Mouse (Mus musculus): ENCODE results near the gene Rec8. TPM values are rescaled to one million over a fixed set of nuclear protein-coding genes. Genes with fewer than 3 reads are reported as not detected.

Rec8 gene
- total and polyA plus RNA-seq, 3 experiments, result not detected

GRCm38 (mm10) chr14:55581981-55582681 lies 35.7 kb upstream of the Rec8 start:
- in situ Hi-C loops (cut with MboI; ENCODE audit: low pct_ligation_motif_present, low pct_unique_long_range_greater_than_20kb, low sequenced_read_pairs), result no loop called here

GRCm38 (mm10) chr14:55584303-55584701 lies 33.5 kb upstream of the Rec8 start:
- peaks cover 21 to 74% of the 10 kb centered on the region in 2 experiments for H3K4me1 ChIP-seq (ENCODE audit: control insufficient read depth in 1 of 2, insufficient read depth in 2 of 2)
- peak overlapping the region; percentile 10; the same call in 1 of the 2 replicates for H3K9ac ChIP-seq (ENCODE audit: insufficient read depth, low read depth)
- dilution Hi-C loops (cut with MboI; ENCODE audit: extremely low pct_ligation_motif_present, extremely low pct_unique_long_range_greater_than_20kb, low sequenced_read_pairs) (no loop called here), in situ Hi-C loops (cut with MboI; ENCODE audit: low pct_ligation_motif_present, low pct_unique_long_range_greater_than_20kb, low sequenced_read_pairs) (no loop called here)
- H3K9me3 ChIP-seq (replicated peaks; ENCODE audit: low read length), result no peaks in the 10 kb centered on the region
- peak overlapping the region; percentile 55 for H3K4me2 ChIP-seq (ENCODE audit: insufficient read depth, low read depth, poor library complexity, severe bottlenecking)
- peak overlapping the region; percentile 57 to 76 (median 74) for H3K4me3 ChIP-seq (replicated peaks in 1 of 3; ENCODE audit: low read depth in 2 of 3, low read length in 2 of 3, poor library complexity in 1 of 3)
- DNase-seq (ENCODE audit: extremely low read depth), result no peak
- H3K27ac ChIP-seq (ENCODE audit: insufficient read depth, low read depth), result no peak overlapping the region
- H3K27me3 ChIP-seq (replicated peaks), result no peaks in the 10 kb centered on the region
- H3K36me3 ChIP-seq (replicated peaks in 1 of 2; ENCODE audit: control insufficient read depth in 1 of 2, insufficient read depth in 1 of 2, low read length in 1 of 2), result peaks cover 36 to 67% of the 10 kb centered on the region in 2 experiments
- peaks cover 20% of the 10 kb centered on the region for H3K79me2 ChIP-seq (replicated peaks; ENCODE audit: control insufficient read depth, extremely low read depth, insufficient read depth, poor library complexity, severe bottlenecking)
- no peak for TF ChIP-seq ZKSCAN1 (IDR thresholded peaks at IDR 0.05; ENCODE audit: borderline replicate concordance, low read depth, low read length)
- TF ChIP-seq HCFC1 (IDR thresholded peaks at IDR 0.05; ENCODE audit: low read depth, low read length), result no peak
- no peak for TF ChIP-seq PAX5 (IDR thresholded peaks at IDR 0.05; ENCODE audit: low read length)
- no peak for TF ChIP-seq POLR2A (IDR thresholded peaks at IDR 0.05; ENCODE audit: low read depth, low read length)

More at GRCm38 (mm10) chr14:55581981-55582681, 35.7 kb upstream of the Rec8 start:
- peaks cover 21 to 47% of the 10 kb centered on the region in 2 experiments for H3K36me3 ChIP-seq (replicated peaks in 1 of 2; ENCODE audit: control insufficient read depth in 1 of 2, insufficient read depth in 1 of 2, low read length in 1 of 2)
- no peak for DNase-seq (ENCODE audit: extremely low read depth)
- no peak overlapping the region for H3K27ac ChIP-seq (ENCODE audit: insufficient read depth, low read depth)
- TF ChIP-seq RAD21 (IDR thresholded peaks at IDR 0.05; ENCODE audit: low read depth, low read length) (peak; percentile 3), POLR2AphosphoS2 (IDR thresholded peaks at IDR 0.05; ENCODE audit: low read depth, low read length) (no peak; the same call in 1 of the 2 replicates), ELF1 (IDR thresholded peaks at IDR 0.05; ENCODE audit: low read depth, low read length) (no peak), POLR2A (IDR thresholded peaks at IDR 0.05; ENCODE audit: low read depth, low read length) (peak; percentile 10), CTCF (conservative IDR thresholded peaks at IDR 0.05 in 1 of 2, IDR thresholded peaks at IDR 0.05 in 1 of 2; ENCODE audit: low read depth in 2 of 2, low read length in 2 of 2) (peak; percentile 60 to 70), CHD1 (IDR thresholded peaks at IDR 0.05; ENCODE audit: low read depth, low read length) (no peak), IRF4 (IDR thresholded peaks at IDR 0.05; ENCODE audit: low read depth, low read length) (no peak)
- H3K4me1 ChIP-seq (ENCODE audit: control insufficient read depth in 1 of 2, insufficient read depth in 2 of 2), result peaks cover 21 to 61% of the 10 kb centered on the region in 2 experiments
- no peak overlapping the region for H3K9ac ChIP-seq (ENCODE audit: insufficient read depth, low read depth)
- H3K27me3 ChIP-seq (replicated peaks), result no peaks in the 10 kb centered on the region
- H3K4me3 ChIP-seq (replicated peaks in 1 of 3; ENCODE audit: low read depth in 2 of 3, low read length in 2 of 3, poor library complexity in 1 of 3), result no peak overlapping the region
- peaks cover 12% of the 10 kb centered on the region for H3K79me2 ChIP-seq (replicated peaks; ENCODE audit: control insufficient read depth, extremely low read depth, insufficient read depth, poor library complexity, severe bottlenecking)
- no peaks in the 10 kb centered on the region for H3K9me3 ChIP-seq (replicated peaks; ENCODE audit: low read length)
- H3K4me2 ChIP-seq (ENCODE audit: insufficient read depth, low read depth, poor library complexity, severe bottlenecking), result no peak overlapping the region
- dilution Hi-C loops (cut with MboI; ENCODE audit: extremely low pct_ligation_motif_present, extremely low pct_unique_long_range_greater_than_20kb, low sequenced_read_pairs), result no loop called here

GRCm38 (mm10) chr14:55584702-55585565 lies 32.9 kb upstream of the Rec8 start, which contains the start of gene Emc9:
Emc9 (minus strand) TSS chr14:55585302.
- Histone ChIP-seq H3K9ac (ENCODE audit: insufficient read depth, low read depth) (peak within 1 kb of the TSS; percentile 10; the same call in 1 of the 2 replicates), H3K4me3 (replicated peaks in 1 of 3; ENCODE audit: low read depth in 2 of 3, low read length in 2 of 3, poor library complexity in 1 of 3) (peak within 1 kb of the TSS; percentile 57 to 76 (median 74)), H3K36me3 (replicated peaks in 1 of 2; ENCODE audit: control insufficient read depth in 1 of 2, insufficient read depth in 1 of 2, low read length in 1 of 2) (peaks cover 36 to 64% of the 10 kb centered on the region in 2 experiments), H3K27me3 (replicated peaks) (no peaks in the 10 kb centered on the region), H3K4me1 (ENCODE audit: control insufficient read depth in 1 of 2, insufficient read depth in 2 of 2) (peaks cover 19 to 69% of the 10 kb centered on the region in 2 experiments), H3K4me2 (ENCODE audit: insufficient read depth, low read depth, poor library complexity, severe bottlenecking) (peak within 1 kb of the TSS; percentile 55), H3K9me3 (replicated peaks; ENCODE audit: low read length) (no peaks in the 10 kb centered on the region), H3K27ac (ENCODE audit: insufficient read depth, low read depth) (peak within 1 kb of the TSS; percentile 83), H3K79me2 (replicated peaks; ENCODE audit: control insufficient read depth, extremely low read depth, insufficient read depth, poor library complexity, severe bottlenecking) (peaks cover 22% of the 10 kb centered on the region)
- in situ Hi-C loops (cut with MboI; ENCODE audit: low pct_ligation_motif_present, low pct_unique_long_range_greater_than_20kb, low sequenced_read_pairs) (no loop called here), dilution Hi-C loops (cut with MboI; ENCODE audit: extremely low pct_ligation_motif_present, extremely low pct_unique_long_range_greater_than_20kb, low sequenced_read_pairs) (no loop called here)
- peak; percentile 75 for DNase-seq (ENCODE audit: extremely low read depth)
- TF ChIP-seq PAX5 (IDR thresholded peaks at IDR 0.05; ENCODE audit: low read length), result no peak
- no peak for TF ChIP-seq USF2 (conservative IDR thresholded peaks at IDR 0.05; ENCODE audit: low read depth, low read length)
- TF ChIP-seq NRF1 (IDR thresholded peaks at IDR 0.05; ENCODE audit: low read depth, low read length), result peak; percentile 83
- peak; percentile 37; the same call in 1 of the 2 replicates for TF ChIP-seq NELFE (IDR thresholded peaks at IDR 0.05; ENCODE audit: low read depth, low read length)
- TF ChIP-seq MEF2A (IDR thresholded peaks at IDR 0.05; ENCODE audit: borderline replicate concordance, low read depth, low read length), result 0 out of 2 replicates have a peak, but pooled peaks have one; percentile 26
- TF ChIP-seq CHD2 (IDR thresholded peaks at IDR 0.05; ENCODE audit: low read length), result peak; percentile 39
- 0 out of 2 replicates have a peak, but pooled peaks have one; percentile 7 for TF ChIP-seq BHLHE40 (IDR thresholded peaks at IDR 0.05; ENCODE audit: low read depth, low read length)
- peak; percentile 50 for TF ChIP-seq POLR2A (IDR thresholded peaks at IDR 0.05; ENCODE audit: low read depth, low read length)
- TF ChIP-seq SIN3A (IDR thresholded peaks at IDR 0.05; ENCODE audit: low read length), result peak; percentile 65
- TF ChIP-seq UBTF (IDR thresholded peaks at IDR 0.05; ENCODE audit: low read depth, low read length), result 0 out of 2 replicates have a peak, but pooled peaks have one; percentile 22
- TF ChIP-seq RCOR1 (conservative IDR thresholded peaks at IDR 0.05; ENCODE audit: low read depth, low read length), result no peak
- TF ChIP-seq USF1 (IDR thresholded peaks at IDR 0.05; ENCODE audit: low read depth, low read length), result no peak
- no peak for TF ChIP-seq JUND (conservative IDR thresholded peaks at IDR 0.05; ENCODE audit: low read depth, low read length)
- no peak for TF ChIP-seq RAD21 (IDR thresholded peaks at IDR 0.05; ENCODE audit: low read depth, low read length)
- peak; percentile 78 for TF ChIP-seq MXI1 (IDR thresholded peaks at IDR 0.05; ENCODE audit: low read depth, low read length)

All from CH12.LX (cell line).